Mouse (Mus musculus) layer of hippocampus, adult 11-12 months (tissue): Measurements from ENCODE around the gene Larp1b.

Experiments
- DNase-seq: peaks from one replicate; pipeline ENCODE4 v3.0.0; 2022; ENCODE audit warnings: low spot score

Larp1b gene

GRCm38 (mm10) chr3:41021980-41022379 lies 72.4 kb downstream of the Larp1b start:
- DNase-seq: peak; percentile 67

DNA sequence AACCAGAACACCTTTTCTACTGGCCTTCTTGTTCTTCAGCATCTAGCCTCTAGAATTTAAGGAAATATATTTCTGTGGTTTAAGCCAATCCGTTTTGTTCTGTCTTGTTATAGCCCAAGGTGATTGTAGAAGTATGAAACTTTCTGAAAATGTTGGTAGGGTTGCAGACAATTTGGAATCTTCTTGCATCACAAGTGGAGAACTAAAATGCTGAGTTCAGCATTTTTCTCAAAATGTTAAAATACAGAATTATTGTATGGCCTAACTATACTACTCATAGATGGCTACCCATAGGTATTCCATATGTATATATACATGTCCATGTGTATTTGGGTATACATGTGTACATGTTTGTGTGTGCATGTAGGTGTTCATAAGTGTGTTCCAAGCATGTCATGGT lies 81.1 kb downstream of the Larp1b start:
- DNase-seq: no peak

- DNase-seq: no peak
These were observed 81.9 kb downstream of the Larp1b start for GRCm38 (mm10) chr3:41031286-41032210.

DNA sequence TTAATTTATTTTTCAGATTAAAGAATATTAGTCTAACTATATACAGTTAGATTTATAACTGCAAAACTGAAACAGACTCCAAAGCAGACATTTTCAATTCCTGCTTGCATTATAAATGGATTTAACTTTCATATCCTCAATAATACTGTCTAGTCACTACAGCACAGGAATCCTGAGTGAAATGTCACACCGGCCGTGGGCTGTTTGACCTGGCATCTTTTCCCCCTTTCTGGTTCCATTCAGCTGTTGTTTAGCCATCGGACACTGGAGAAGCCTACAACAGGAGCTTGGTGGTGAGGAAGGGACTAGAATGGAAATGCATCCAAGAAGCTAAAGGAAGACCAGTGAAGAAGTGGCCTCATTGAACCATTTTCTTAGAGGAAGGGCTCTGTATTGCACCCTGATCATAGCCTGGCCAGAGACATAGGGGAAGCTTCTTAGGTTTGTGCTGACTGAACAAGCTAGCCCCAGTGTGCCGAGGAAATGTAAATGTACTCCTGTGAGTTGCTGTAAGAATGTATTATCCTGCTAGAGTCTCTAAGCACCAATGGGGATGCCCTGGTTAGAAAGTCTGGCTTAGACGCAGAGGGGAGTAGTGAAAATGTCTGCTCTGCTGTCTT lies 88.8 kb downstream of the Larp1b start:
- DNase-seq: no peak

- no peak for DNase-seq
These were observed 91.6 kb downstream of the Larp1b start for GRCm38 (mm10) chr3:41041241-41041640.

GRCm38 (mm10) chr3:41042195-41042938 lies 92.7 kb downstream of the Larp1b start:
- DNase-seq: peak; percentile 37

GRCm38 (mm10) chr3:41043756-41044354 lies 94.2 kb downstream of the Larp1b start:
- DNase-seq: no peak

GRCm38 (mm10) chr3:41047838-41048237 lies 98.2 kb downstream of the Larp1b start:
- no peak for DNase-seq

GRCm38 (mm10) chr3:41053334-41053733 lies 103.7 kb downstream of the Larp1b start:
- no peak for DNase-seq

- DNase-seq: peak; percentile 69
These were observed 108.8 kb downstream of the Larp1b start for GRCm38 (mm10) chr3:41058395-41058794.

DNA sequence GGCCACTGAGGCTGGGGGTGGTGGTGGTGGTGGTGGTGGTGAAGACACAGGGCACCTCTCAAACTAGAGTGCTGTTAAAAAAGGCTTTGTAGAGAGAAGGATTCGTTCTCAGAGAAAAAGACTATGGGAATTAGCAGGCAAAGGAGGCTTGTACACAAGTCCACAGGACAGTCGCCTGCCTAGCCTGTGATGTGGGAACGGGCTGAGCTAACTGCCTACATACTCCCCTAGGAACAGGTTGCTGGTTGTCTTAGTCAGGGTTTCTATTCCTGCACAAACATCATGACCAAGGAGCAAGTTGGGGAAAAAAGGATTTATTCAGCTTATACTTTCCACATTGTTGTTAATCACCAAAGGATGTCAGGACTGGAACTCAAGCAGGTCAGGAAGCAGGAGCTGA lies 109.6 kb downstream of the Larp1b start:
- DNase-seq: no peak

GRCm38 (mm10) chr3:41061831-41062565 lies 112.4 kb downstream of the Larp1b start:
- DNase-seq: no peak

DNA sequence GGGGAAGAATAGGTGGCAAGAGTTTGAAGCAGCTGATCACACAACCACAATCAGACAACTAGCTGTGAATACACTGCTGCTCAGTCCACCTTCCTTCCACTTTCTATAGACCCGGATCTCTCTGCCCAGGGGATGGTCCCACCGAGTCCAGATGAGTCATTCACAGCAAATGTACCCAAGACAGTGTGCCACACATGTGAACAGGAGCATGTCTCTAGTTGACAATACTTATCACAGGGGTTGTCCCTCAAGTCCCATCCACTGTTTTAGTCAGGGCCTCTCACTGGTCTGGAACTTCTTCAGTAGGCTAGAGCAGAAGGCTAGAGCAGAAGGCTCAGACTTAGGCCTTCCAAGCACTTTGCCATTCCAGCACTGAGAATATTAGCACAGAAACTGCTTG lies 113.1 kb downstream of the Larp1b start:
- no peak for DNase-seq

- no peak for DNase-seq
These were observed 115.7 kb downstream of the Larp1b start for GRCm38 (mm10) chr3:41065320-41065719.

DNA sequence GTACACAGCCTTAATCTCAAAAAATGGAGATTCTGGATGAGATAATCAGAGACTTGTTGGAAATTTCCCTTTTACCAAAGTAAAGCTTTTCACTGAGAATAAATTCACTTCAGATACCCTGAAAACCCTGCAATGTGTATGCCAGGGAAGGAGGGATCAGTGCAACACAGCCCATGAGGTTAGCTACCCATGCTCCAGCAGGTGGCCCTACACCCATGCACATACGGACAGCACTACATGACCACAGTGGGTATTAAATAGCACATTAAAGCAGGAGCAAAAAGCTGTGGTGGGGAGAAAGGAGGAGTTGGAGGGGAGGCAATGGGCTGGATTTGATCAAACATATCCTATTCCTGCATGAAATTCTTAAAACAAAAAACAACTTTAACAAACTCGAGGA lies 120.9 kb downstream of the Larp1b start:
- DNase-seq: no peak

- no peak for DNase-seq
These were observed 125.7 kb downstream of the Larp1b start for GRCm38 (mm10) chr3:41075376-41075775.

GRCm38 (mm10) chr3:41078673-41079072 lies 129.0 kb downstream of the Larp1b start:
- no peak for DNase-seq

DNA sequence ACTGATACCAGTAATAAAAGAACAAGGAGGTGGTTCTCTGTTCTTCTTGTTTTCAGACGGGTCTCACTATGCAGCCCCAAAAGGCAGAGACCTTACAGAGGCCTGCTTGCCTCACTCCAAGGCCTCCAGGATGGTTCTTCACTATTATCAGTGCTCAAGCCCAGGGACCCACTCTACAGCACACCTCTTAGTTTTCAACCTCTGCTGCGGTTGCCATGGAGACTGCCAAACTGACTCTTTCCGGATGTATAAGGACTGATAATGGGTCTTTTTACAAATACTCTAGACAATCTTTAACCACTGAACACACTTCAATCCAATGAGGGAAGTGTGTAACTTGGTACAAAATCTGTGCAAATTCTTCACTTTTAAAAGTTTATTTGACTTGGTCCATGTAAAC lies 131.1 kb downstream of the Larp1b start:
- no peak for DNase-seq

DNA sequence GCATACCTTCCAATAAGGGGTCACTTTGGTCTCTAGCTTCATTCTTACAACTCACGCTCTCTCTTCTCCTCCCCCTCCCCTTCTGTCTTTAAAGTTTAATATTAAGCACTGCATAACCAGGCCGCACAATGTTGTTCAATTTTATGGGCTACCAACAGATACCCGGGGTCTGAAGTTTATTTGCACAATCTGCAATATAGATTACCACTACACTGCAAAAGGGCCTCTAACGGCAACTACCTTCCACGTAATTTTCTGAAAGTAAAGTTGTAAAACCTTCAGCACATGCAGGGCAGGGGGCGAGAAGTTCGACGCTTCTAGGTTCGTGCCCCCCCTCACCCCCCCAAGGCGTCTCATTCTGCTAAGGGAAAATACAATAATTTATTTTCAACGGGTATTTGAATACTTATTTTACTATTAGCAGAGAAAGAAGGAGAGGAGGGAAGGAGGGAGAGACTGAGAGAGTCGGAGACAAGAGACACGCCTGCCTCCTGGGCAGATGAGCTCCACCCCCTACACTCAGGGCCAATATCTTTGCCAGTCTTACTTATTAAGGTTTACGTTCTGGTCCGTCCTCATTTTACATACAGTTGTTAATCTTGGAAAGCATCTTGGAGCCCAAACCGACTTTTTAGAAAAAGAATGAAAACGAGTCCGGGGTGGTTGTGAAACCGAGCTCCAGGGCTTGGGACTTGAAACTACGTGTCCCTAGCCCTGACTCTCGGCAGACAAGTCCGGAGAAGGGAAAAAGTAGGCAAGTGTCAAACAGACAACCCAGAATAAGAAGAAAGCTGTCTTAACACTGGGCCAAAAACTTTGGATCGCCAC lies 132.1 kb downstream of the Larp1b start:
- DNase-seq: no peak

DNA sequence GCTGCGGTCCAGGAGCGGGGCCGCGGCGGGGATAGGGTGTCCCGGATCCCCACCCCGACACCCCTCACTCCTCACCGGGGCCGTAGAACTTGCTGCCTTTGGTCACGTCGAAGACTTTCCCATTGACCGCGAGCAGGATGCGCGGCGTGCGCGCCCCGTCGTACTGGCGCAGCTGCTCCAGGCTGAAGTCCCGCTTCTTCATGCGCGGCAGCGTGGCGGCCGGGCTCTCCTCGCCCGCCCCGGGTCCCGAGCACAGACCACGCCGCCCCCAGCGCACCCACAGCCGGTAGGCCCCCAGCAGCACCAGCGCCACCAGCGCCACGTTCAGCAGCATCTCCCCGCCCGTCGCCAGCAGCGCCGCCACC lies 132.9 kb downstream of the Larp1b start:
- no peak for DNase-seq
